Mouse (Mus musculus) G1E-ER4 (cell line): Measurements from ENCODE around the gene Papln. TPM values are rescaled to one million over a fixed set of nuclear protein-coding genes. Genes with fewer than 3 reads are reported as not detected.

Experiments used
- GATA1 ChIP-seq: IDR thresholded peaks from one replicate; pipeline ENCODE4 v1.8.0; 2012; ENCODE audit warnings: low read length, inconsistent platforms
- polyA plus RNA-seq: library from polyadenylated mRNA; stranded (reverse); fragments of >175 nt; gene quantifications from 2 replicates; pipeline ENCODE4 v1.2.3, GENCODE M21; 2012

Gene Papln
- polyA plus RNA-seq, 1 experiment = not detected

DNA sequence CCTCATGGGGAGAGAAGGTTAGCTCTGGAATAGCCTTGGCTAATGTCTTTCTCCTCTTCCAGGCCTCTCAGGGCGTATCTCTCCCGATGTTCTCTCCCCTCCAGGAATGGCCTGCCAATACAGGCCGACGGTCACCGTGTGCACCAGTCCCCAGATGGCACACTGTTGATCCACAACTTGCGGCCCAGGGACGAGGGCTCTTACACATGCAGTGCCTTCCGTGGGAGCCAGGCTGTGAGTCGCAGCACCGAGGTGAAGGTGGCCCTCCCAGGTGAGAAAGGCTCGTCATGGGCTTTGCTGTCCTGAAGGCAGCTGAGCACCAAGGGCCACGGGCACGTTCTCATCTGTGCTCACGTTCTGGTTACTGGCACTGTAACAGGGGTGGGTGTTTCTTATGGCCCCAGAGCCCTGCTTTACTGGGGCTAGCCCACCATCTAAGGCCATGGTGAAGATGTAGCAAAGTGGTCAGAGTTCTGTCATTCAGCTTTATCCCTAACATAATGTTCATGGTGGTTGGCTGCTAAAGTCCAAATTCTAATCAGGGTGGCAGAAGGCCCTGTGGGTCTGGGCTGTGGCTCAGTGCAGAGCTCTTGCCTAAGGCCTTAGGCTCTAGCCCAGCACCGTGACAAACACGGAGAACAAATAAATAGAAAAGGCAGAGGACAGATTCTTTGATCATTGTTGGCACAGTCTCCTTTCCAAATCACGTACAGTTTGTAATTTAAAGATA, 25.8 kb downstream of the Papln start:
- TF ChIP-seq GATA1 = no peak

GRCm38 (mm10) chr12:83789781-83790140, 26.3 kb downstream of the Papln start:
- no peak for TF ChIP-seq GATA1

DNA sequence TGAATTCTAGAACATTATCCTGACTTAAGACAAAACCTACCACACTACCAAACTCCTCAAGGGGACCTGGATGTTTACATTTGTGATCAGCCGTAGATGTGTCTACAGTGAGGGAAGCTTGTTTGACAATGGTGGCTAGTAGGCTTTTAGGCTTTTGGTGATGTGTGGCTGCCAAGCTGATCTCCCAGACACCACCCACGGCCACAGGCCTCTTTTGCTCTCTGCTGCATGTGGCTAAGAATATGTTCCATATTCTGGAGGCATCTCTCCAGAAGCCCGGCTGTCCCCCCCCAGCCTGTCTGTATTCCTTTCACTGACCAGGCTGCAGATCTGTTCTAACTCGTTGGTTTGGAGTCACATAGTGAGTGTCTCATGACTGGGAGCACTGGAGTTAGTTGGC, 27.3 kb downstream of the Papln start:
- no peak for TF ChIP-seq GATA1

DNA sequence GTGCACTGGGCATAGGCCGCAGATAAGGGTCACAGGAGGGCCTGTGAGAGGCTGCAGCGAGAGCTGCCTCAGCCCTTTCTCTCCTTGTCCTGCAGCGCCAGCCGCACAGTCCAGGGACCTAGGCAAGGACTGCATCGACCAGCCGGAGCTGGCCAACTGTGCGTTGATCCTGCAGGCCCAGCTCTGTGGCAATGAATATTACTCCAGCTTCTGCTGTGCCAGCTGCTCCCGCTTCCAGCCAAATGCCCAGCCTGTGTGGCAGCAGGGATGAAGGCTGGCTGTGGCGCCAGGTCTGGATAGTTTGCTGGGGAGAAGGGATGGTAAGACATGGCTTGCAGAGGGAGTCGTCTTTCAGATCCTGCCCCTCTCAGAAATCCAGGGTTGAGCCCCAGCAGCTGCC, 28.3 kb downstream of the Papln start:
- no peak for TF ChIP-seq GATA1

GRCm38 (mm10) chr12:83792706-83793410, 29.4 kb downstream of the Papln start:
- TF ChIP-seq GATA1 = no peak

DNA sequence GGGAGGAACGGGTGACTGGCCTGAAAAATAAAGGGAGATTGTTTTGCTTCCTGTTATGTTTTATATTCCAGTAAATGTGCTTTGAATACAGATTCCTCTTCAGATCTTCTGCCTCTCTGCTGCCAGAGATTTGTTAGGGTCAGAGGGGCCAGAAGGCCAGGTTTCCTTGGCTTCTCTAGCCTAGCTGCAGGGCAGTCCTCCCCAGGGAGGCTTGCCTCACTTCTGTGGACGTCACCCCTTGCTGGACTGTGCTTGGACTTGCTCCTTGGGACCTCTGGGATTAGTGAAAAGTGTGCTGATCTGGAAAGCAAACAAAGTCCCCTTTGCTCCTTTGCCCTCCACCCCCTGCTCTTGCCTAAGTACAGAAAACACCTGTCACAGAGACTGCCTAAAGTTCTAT, 31.6 kb downstream of the Papln start:
- no peak for TF ChIP-seq GATA1

GRCm38 (mm10) chr12:83795586-83795985, 32.2 kb downstream of the Papln start:
- TF ChIP-seq GATA1 = no peak

DNA sequence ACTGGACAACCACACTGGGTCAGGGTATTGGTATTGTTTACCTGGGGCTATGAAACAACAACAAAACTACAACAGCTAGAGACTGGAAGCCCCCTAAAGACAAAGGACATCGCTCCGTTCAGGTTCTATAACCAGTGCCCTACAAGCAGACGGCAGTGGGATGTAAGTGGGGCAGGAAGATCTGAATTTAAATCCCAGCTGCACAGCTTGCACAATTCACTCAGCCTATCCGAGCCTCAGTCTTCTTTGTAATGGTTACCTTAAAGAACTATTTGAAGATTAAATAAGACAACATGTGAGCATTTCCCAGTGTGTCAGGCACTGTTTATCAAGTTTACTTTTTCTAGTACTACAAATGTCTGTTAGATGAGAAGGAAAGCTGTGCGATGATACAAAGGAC, 34.9 kb downstream of the Papln start:
- no peak for TF ChIP-seq GATA1

DNA sequence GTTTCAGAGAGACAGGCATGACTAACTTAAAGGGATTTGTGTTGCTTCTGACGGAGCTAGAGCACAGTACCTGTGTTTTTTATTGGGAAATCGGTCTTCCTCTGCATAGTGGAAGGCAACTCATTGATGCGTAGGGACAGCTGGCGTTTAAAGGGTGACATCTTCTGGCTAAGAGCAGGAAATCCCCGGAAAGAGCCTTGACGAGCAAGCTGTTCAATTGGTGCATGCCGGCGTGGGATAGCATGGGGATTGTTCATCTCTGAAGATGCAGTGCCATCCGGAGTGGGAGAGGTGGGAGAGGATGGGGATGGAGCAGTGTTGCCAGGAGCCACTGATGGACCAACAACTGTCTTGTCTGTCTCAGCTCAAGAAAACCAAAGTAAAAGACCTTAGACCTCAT, 37.5 kb downstream of the Papln start:
- no peak for TF ChIP-seq GATA1

DNA sequence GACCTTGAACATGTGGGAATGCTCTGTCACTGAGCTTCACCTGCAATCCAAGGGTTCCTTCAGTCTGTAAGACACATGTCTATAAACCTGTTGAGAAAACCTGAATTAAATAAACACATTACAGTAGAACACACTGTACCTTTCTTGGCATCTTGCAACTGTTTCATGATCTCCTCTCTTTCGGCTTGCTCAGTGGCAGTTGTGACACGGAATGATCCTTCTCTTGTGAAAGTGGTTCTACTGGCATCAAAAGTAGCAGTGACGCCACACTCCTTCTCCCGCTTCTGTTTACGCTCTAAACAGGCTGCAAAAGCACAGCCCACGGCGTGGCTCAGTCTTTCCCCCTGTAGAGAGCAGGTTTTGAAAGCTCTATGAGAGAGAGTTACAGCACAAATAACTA, 40.2 kb downstream of the Papln start:
- no peak for TF ChIP-seq GATA1

DNA sequence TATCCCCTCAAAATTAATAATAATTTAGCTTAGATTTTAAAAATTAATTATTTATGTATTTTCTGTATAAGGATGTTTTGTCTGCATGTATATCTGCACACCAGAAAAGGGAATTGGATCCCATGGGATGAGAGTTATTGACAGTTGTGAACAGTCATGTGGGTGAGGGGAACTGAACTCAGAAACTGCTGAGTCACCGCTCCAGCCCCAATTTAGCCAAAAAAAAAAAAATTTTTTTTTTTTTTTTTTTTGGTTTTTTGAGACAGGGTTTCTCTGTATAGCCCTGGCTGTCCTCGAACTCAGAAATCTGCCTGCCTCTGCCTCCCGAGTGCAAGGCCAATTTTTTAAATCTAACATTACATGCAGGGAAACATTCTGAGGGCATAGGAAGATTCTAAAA, 48.5 kb downstream of the Papln start:
- no peak for TF ChIP-seq GATA1

GRCm38 (mm10) chr12:83816616-83817015, 53.2 kb downstream of the Papln start:
- no peak for TF ChIP-seq GATA1

DNA sequence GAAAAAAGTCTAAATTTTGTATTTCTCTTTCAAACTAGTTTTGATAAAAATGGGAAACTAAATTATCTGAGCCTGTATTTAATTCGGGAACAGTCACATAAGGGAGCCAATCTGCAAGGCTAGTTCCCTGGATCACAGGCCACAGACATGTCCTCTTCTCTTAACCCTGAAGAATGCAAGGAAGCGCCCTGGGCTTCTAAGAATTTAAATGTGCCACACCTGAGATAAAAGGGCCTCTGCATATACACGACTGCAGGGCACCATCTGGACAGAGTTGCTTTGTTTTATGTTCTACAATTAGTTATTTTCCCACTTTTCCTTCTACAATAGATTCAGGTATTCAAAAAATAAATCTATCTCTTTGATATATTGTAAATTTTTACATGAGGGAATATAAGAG, 67.0 kb downstream of the Papln start:
- TF ChIP-seq GATA1 = no peak

DNA sequence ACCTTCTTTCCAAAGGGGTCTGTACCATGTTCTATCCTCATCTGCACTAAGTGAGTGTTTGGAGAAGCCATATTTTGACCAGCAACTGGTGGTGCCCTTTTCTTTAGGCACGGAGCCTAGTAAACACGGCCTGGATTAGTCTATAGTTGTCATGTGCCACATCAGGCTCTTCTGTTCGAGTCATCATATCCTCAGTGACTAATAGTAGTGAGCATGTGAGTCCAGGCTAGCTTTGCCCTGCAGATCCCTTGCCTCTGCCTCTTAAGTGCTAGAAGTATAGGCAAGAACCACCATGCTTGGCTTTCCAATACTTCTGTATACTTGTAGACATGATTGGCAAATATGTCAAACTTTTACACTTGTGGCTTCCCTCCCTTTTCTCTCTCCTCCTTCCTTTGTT, 70.5 kb downstream of the Papln start:
- TF ChIP-seq GATA1 = no peak

- TF ChIP-seq GATA1 = no peak
These were observed 78.2 kb downstream of the Papln start for GRCm38 (mm10) chr12:83841409-83842190.

Other genes starting within 250 kb of the Papln start
- 37.4 and 40.5 TPM in 2 replicates for gene Dcaf4, start 243.2 kb upstream of the Papln start, polyA plus RNA-seq
- 9.7 and 16.8 TPM in 2 replicates for gene Zfyve1, start 166.4 kb upstream of the Papln start, polyA plus RNA-seq
- 90.4 and 110 TPM in 2 replicates for gene Rbm25, start 132.4 kb upstream of the Papln start, polyA plus RNA-seq
- 23.5 and 23.9 TPM in 2 replicates for gene Psen1, start 75.5 kb upstream of the Papln start, polyA plus RNA-seq
- gene Numb, start 158.3 kb downstream of the Papln start, polyA plus RNA-seq = 24.1 and 25.9 TPM in 2 replicates
- 89.8 and 95.7 TPM in 2 replicates for gene Riox1, start 187.0 kb downstream of the Papln start, polyA plus RNA-seq
- gene Heatr4, start 221.2 kb downstream of the Papln start, polyA plus RNA-seq = not detected in 2 replicates
- not detected in 2 replicates for gene Acot2, start 224.2 kb downstream of the Papln start, polyA plus RNA-seq
- gene Acot1, start 245.9 kb downstream of the Papln start, polyA plus RNA-seq = not detected in 2 replicates